Mouse (Mus musculus): Measurements from ENCODE around the gene Coro2a.

Coro2a gene

DNA sequence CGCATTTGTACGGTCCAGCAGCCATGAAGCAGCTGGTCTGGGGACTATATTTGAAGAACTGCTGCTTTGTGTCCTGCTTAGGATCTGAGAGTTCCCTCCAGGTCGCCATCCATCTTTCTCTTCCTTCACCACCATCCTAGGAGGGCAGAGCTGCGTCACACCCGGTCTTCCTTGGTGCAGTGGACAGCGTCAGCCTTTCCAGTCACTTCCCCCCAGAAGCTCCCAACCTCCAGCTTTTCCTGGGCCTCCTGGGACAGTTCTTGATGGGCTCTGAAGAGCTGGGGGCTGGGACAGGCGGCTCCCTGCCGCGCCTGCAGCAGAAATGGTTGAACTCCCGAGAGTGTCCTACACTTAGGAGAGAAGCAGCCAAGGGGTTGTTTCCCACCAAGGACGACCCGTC lies 27.2 kb downstream of the Coro2a start:
- TF ChIP-seq POU5F1 (IDR thresholded peaks at IDR 0.05; ENCODE audit: borderline replicate concordance, low read length): no peak
- no peaks in the 10 kb centered on the region for H3K36me3 ChIP-seq (ENCODE audit: insufficient read depth, low read length)
- peaks cover 24% of the 10 kb centered on the region for H3K9me3 ChIP-seq (ENCODE audit: low read length)
- no peaks in the 10 kb centered on the region for H3K4me1 ChIP-seq (replicated peaks; ENCODE audit: low read depth, low read length)
- H3K27me3 ChIP-seq (ENCODE audit: insufficient read depth, low read length): peaks cover 5% of the 10 kb centered on the region; the same call in 1 of the 2 replicates
- H3K4me3 ChIP-seq (replicated peaks; ENCODE audit: low read length): no peak overlapping the region

DNA sequence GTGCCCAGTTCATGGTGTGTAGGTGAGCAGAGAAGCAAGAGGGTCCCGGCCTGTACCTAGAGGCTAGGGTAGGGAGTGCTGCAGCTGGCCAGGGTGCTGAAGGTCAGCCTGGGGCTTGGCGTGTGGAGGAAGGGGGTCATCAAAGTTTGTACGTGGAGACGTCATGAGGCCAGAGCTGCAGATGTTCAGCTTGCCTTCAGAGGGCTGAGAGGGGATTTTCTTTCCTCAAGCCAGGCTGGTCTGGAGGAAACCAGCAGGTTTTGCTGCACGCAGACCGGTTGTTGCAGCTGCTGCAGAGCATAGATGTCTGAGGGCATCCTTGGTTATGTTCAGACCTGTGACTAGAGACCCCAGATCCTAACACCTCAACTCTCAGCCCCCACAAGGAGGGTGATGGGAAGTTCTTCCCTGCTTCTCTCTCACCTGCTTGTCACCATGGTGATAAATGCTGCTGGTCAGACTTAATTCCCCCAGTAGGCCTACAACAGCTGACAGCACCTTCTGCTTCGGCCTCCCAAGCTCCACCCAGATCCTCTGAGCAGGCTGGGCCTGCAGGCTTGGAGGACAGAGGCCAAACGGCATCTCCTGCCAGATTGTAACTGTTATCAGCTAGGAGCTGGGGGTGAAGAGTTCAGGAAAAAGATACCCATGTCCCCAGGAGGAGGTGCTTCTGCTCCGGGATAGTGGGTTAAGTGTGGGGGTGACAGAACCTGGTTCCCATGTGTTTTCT lies 27.8 kb downstream of the Coro2a start:
- Histone ChIP-seq H3K36me3 (ENCODE audit: insufficient read depth, low read length) (no peaks in the 10 kb centered on the region), H3K4me3 (replicated peaks; ENCODE audit: low read length) (no peak overlapping the region), H3K9me3 (ENCODE audit: low read length) (peaks cover 23% of the 10 kb centered on the region), H3K27me3 (ENCODE audit: insufficient read depth, low read length) (peaks cover 5% of the 10 kb centered on the region; the same call in 1 of the 2 replicates), H3K4me1 (replicated peaks; ENCODE audit: low read depth, low read length) (no peaks in the 10 kb centered on the region; the same call in 1 of the 2 replicates)
- TF ChIP-seq CTCF (conservative IDR thresholded peaks at IDR 0.05; ENCODE audit: low read length) (no peak), NANOG (IDR thresholded peaks at IDR 0.05; ENCODE audit: borderline replicate concordance, low read length) (no peak), POU5F1 (IDR thresholded peaks at IDR 0.05; ENCODE audit: borderline replicate concordance, low read length) (no peak)

DNA sequence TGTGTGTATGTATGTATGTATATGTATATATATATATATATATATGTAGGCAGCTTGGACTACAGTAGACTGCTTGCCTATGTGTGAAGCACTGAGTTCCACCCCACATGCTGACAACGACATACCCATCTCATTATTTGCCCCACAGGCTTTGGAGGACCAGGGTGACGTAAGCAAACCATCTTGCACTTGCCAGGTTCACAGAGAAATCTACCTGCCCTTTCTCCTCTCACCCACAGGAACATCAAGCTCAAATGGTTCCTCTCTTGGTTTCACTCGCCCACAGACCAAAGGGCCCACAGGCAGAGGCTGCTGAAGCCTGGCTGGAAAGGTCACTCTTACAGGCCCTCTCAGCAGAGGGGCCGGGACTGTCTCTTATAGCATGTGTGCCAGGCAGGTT lies 29.4 kb downstream of the Coro2a start:
- TF ChIP-seq NANOG (IDR thresholded peaks at IDR 0.05; ENCODE audit: borderline replicate concordance, low read length) (no peak), POU5F1 (IDR thresholded peaks at IDR 0.05; ENCODE audit: borderline replicate concordance, low read length) (no peak), CTCF (conservative IDR thresholded peaks at IDR 0.05; ENCODE audit: low read length) (no peak)
- H3K4me1 ChIP-seq (replicated peaks; ENCODE audit: low read depth, low read length): peaks cover 7% of the 10 kb centered on the region; the same call in 1 of the 2 replicates
- peaks cover 5% of the 10 kb centered on the region; the same call in 1 of the 2 replicates for H3K27me3 ChIP-seq (ENCODE audit: insufficient read depth, low read length)
- no peak overlapping the region for H3K4me3 ChIP-seq (replicated peaks; ENCODE audit: low read length)
- H3K36me3 ChIP-seq (ENCODE audit: insufficient read depth, low read length): no peaks in the 10 kb centered on the region
- H3K9me3 ChIP-seq (ENCODE audit: low read length): peaks cover 9% of the 10 kb centered on the region; the same call in 1 of the 2 replicates

DNA sequence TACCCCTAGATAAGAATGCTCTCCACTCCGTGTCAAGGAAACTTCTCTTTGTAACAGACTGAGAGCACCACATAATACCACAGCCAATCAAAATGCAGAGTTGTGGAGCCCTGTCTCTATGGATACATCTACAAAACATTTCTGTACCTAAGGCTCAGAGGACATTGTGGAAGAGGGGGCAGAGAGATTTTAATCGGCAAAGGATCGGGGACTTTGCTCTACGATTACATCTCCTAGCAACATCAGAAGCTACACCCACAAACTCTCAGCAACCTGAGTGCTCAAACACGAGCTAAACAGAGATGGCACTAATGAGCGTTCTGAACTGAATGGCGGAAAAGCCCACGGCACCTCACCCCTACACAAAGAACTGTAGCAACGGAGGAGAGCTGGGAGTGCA lies 30.3 kb downstream of the Coro2a start:
- peaks cover 5% of the 10 kb centered on the region; the same call in 1 of the 2 replicates for H3K9me3 ChIP-seq (ENCODE audit: low read length)
- no peaks in the 10 kb centered on the region for H3K36me3 ChIP-seq (ENCODE audit: insufficient read depth, low read length)
- H3K4me3 ChIP-seq (replicated peaks; ENCODE audit: low read length): no peak overlapping the region
- no peak for TF ChIP-seq POU5F1 (IDR thresholded peaks at IDR 0.05; ENCODE audit: borderline replicate concordance, low read length)
- no peak for TF ChIP-seq CTCF (conservative IDR thresholded peaks at IDR 0.05; ENCODE audit: low read length)
- H3K4me1 ChIP-seq (replicated peaks; ENCODE audit: low read depth, low read length): peaks cover 7% of the 10 kb centered on the region; the same call in 1 of the 2 replicates
- peaks cover 5% of the 10 kb centered on the region; the same call in 1 of the 2 replicates for H3K27me3 ChIP-seq (ENCODE audit: insufficient read depth, low read length)

DNA sequence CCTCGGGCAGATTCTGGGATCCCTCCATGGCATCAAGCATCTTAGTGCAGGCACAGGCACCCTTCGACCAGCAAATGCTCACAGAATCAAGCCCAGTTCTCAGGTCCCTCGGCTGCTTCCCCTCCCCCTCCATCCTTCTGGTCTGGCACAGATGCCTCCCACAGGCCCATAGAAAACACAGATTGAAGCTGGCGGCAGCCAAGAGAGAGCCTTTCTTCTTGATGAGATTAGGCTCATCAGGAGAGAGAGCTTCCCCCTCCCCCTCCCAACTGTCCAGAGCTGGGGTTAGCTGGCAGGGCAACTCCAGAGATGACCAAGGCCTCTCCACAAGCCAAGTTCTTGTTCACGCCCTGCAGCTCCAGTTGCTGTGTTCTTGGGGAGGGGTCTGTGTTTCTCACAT lies 32.3 kb downstream of the Coro2a start:
- TF ChIP-seq CTCF (conservative IDR thresholded peaks at IDR 0.05; ENCODE audit: low read length) (no peak), POU5F1 (IDR thresholded peaks at IDR 0.05; ENCODE audit: borderline replicate concordance, low read length) (no peak), NANOG (IDR thresholded peaks at IDR 0.05; ENCODE audit: borderline replicate concordance, low read length) (no peak)
- H3K27me3 ChIP-seq (ENCODE audit: insufficient read depth, low read length): peaks cover 5% of the 10 kb centered on the region; the same call in 1 of the 2 replicates

DNA sequence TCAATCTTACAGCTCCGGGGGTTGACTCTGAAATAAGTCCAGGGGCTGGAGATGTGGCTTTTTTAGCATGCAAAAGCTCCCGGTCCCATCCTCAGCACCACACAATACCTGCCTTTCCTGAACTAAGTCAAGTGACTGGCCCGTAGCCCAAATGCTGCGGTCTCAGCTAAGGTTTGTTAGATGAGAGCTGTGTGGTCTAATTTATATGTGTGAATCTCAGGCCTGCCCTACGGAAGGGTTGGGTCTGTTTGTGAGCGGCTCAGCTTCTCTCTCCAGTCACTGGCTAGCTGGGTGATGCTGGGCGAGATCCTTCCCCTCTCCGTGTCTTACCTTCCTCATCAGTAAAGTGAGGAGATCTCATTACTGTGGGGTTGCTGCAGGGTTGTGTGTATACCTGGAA lies 33.8 kb downstream of the Coro2a start:
- TF ChIP-seq NANOG (IDR thresholded peaks at IDR 0.05; ENCODE audit: borderline replicate concordance, low read length) (no peak), CTCF (conservative IDR thresholded peaks at IDR 0.05; ENCODE audit: low read length) (no peak), POU5F1 (IDR thresholded peaks at IDR 0.05; ENCODE audit: borderline replicate concordance, low read length) (no peak)
- Histone ChIP-seq H3K36me3 (ENCODE audit: insufficient read depth, low read length) (no peaks in the 10 kb centered on the region), H3K4me3 (replicated peaks; ENCODE audit: low read length) (no peak overlapping the region), H3K27me3 (ENCODE audit: insufficient read depth, low read length) (peaks cover 5% of the 10 kb centered on the region; the same call in 1 of the 2 replicates), H3K4me1 (replicated peaks; ENCODE audit: low read depth, low read length) (peaks cover 13% of the 10 kb centered on the region), H3K9me3 (ENCODE audit: low read length) (no peaks in the 10 kb centered on the region)

More for the DNA sequence above, 32.3 kb downstream of the Coro2a start:
- peaks cover 7% of the 10 kb centered on the region; the same call in 1 of the 2 replicates for H3K4me1 ChIP-seq (replicated peaks; ENCODE audit: low read depth, low read length)
- no peak overlapping the region for H3K4me3 ChIP-seq (replicated peaks; ENCODE audit: low read length)
- H3K9me3 ChIP-seq (ENCODE audit: low read length): no peaks in the 10 kb centered on the region
- no peaks in the 10 kb centered on the region for H3K36me3 ChIP-seq (ENCODE audit: insufficient read depth, low read length)

DNA sequence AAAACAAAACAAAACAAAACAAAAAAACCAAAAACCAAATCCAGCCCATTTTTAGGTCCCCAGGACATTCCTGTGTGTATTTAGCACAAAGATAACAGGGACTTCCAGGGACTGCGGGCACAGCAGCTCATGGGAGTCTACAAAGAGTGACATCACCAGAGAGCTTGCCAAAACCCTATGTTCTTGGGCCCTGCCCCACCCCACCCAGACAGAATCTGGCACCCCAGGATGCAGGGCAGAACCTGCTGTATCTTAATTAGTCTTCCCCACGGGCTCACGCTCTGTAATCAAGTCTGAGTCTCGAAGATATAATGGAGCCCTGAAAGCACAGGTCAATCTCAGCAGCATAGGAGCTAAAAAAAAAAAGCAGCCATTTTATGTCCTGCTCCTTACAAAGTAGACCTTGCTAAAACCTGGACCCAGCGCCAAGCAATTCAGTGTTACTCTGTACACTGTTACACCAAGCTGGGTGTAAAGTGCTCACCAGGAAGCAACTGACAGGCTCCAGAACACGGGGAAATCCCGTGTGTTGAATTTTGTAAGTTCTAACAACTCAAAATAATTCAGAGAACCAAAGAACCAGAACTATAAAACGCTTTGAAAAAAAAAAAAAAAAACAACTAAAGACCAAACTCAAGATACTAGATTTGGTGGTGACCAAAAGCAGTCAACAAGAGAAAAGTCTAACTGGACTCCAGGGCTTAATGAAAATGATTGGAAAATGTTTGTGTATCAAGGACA lies 34.9 kb downstream of the Coro2a start:
- Histone ChIP-seq H3K9me3 (ENCODE audit: low read length) (no peaks in the 10 kb centered on the region), H3K36me3 (ENCODE audit: insufficient read depth, low read length) (no peaks in the 10 kb centered on the region), H3K27me3 (ENCODE audit: insufficient read depth, low read length) (no peaks in the 10 kb centered on the region; the same call in 1 of the 2 replicates), H3K4me3 (replicated peaks; ENCODE audit: low read length) (no peak overlapping the region), H3K4me1 (replicated peaks; ENCODE audit: low read depth, low read length) (peaks cover 15% of the 10 kb centered on the region)
- TF ChIP-seq POU5F1 (IDR thresholded peaks at IDR 0.05; ENCODE audit: borderline replicate concordance, low read length) (no peak), NANOG (IDR thresholded peaks at IDR 0.05; ENCODE audit: borderline replicate concordance, low read length) (no peak), CTCF (conservative IDR thresholded peaks at IDR 0.05; ENCODE audit: low read length) (no peak)

DNA sequence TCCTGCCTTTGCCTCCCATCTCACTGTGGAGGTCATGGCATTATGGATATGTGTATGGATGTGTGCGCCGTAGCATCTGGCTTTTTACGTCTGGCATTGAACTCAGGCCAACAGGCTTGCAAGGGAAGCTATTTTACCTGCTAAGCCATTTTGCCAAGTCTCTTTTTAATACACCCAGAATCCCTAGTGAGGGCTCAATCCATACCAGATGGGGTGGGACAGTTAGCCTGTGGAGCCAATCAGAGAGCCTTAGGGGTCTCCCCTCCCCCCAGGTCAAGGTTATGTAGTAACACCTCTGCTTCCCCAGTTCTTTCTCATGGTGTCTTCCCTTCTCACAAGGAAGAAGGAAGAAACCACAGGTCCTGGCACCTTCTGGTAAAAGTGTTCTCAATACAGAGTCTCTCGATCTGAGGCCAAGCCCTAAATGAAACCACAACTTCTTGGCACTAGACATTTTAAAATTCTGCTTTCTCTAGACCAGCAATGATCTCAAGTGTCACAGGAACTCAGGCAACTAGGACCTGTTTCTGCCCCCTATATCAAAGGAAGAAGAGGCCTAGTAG lies 36.5 kb downstream of the Coro2a start:
- Histone ChIP-seq H3K36me3 (ENCODE audit: insufficient read depth, low read length) (no peaks in the 10 kb centered on the region), H3K9me3 (ENCODE audit: low read length) (no peaks in the 10 kb centered on the region), H3K4me3 (replicated peaks; ENCODE audit: low read length) (no peak overlapping the region), H3K4me1 (replicated peaks; ENCODE audit: low read depth, low read length) (peaks cover 15% of the 10 kb centered on the region), H3K27me3 (ENCODE audit: insufficient read depth, low read length) (no peaks in the 10 kb centered on the region; the same call in 1 of the 2 replicates)
- TF ChIP-seq CTCF (conservative IDR thresholded peaks at IDR 0.05; ENCODE audit: low read length): no peak

All from E14TG2a.4 (cell line).